Mouse (Mus musculus): ENCODE measurements at regions not wholly inside any gene's neighbourhood (a gene's known extent, or its start where the extent isn't known, plus 50 kb on each side); places are given as distances from the start of the nearest gene placed in this dataset.

DNA sequence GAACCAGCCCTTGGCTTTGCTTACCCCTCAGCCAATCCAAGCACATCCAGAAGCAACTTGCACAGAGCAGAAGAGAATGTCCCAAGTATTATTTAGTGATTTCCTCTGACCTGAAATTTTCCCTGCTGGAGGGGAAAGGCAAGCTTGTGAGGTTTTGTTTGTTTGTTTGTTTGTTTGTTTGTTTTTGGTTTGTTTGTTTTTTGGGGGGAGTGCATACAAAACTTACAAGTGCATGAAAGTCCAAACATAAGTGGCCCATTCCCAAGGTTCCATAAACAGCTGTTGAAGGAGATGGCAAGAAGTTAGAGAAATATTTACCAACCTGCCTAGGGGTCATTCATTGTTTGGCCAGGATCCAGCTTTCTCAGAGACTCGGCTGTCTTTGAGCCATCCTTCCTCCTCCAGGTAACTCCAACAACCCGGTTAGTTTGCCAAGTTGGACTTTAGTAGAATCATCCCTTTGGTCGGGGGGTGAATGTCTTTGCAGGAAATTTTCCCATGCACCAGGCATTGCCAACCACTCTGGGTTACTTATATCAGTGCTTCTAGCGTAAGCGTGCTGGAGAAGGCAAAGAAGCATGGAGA is 175.3 kb downstream of the Ifng start:
- TF ChIP-seq POLR2A (IDR thresholded peaks at IDR 0.05; ENCODE audit: control insufficient read depth, extremely low read depth, insufficient read depth, low read length, poor library complexity): no peak
- TF ChIP-seq CTCF (IDR thresholded peaks at IDR 0.05; ENCODE audit: borderline replicate concordance, control insufficient read depth, extremely low read depth, insufficient read depth, low read length, poor library complexity): no peak
